Mouse (Mus musculus) limb, embryonic 11.5 days (tissue): ENCODE results near the gene Myo18a. TPM values are rescaled to one million over a fixed set of nuclear protein-coding genes. Genes with fewer than 3 reads are reported as not detected.
A peak's percentile ranks its signal among the peaks of the same experiment; 100 is the strongest.

ENCODE experiments used
- ATAC-seq: fragments of 200-750 bp; cut with Nextera tagmentation; 2 replicates; pipeline ENCODE4 v1.8.0; 2017; ENCODE audit warnings: low read depth; ENCODE audit not compliant: insufficient number of reproducible peaks, low FRiP score, low TSS enrichment
- DNase-seq: peaks from one replicate; pipeline ENCODE4 v3.0.0-alpha.2; 2015; ENCODE audit warnings: low spot score
- H3K27ac ChIP-seq: fragments of 300-500 bp; sonication (generic); replicated peaks from 2 replicates; pipeline ENCODE4 v1.5.1; 2014; ENCODE audit warnings: low read depth, mild to moderate bottlenecking, low read length
- H3K27me3 ChIP-seq: fragments of 300-500 bp; sonication (generic); 2 replicates; pipeline ENCODE4 v1.6.1; 2014; ENCODE audit warnings: mild to moderate bottlenecking, low read length, mixed read lengths; ENCODE audit not compliant: control insufficient read depth, insufficient read depth
- H3K36me3 ChIP-seq: fragments of 300-500 bp; sonication (generic); 2 replicates; pipeline ENCODE4 v1.6.1; 2014; ENCODE audit warnings: mild to moderate bottlenecking, low read length, moderate library complexity, mixed read lengths; ENCODE audit not compliant: control insufficient read depth, insufficient read depth
- H3K4me1 ChIP-seq: fragments of 300-500 bp; sonication (generic); 2 replicates; pipeline ENCODE4 v1.6.1; 2014; ENCODE audit warnings: low read length, mixed read lengths; ENCODE audit not compliant: control insufficient read depth, insufficient read depth
- H3K4me2 ChIP-seq: fragments of 300-500 bp; sonication (generic); 2 replicates; pipeline ENCODE4 v1.6.1; 2014; ENCODE audit warnings: low read depth, mild to moderate bottlenecking, moderate library complexity; ENCODE audit not compliant: severe bottlenecking
- H3K4me3 ChIP-seq: fragments of 300-500 bp; sonication (generic); 2 replicates; pipeline ENCODE4 v1.5.1; 2014; ENCODE audit warnings: low read depth, low read length
- H3K9ac ChIP-seq: fragments of 300-500 bp; sonication (generic); 2 replicates; pipeline ENCODE4 v1.6.1; 2014; ENCODE audit warnings: mild to moderate bottlenecking, low read length
- H3K9me3 ChIP-seq: fragments of 300-500 bp; sonication (generic); 2 replicates; pipeline ENCODE4 v1.6.1; 2016; ENCODE audit warnings: low read length; ENCODE audit not compliant: control insufficient read depth
- WGBS: fragments of 180-500 bp; shearing (Covaris S2); extraction: QIAGEN DNeasy Blood & Tissue Kit; methylation state at CpG from one replicate; pipeline ENCODE4 v1.1.7; 2014; 5-methylcytosine and 5-hydroxymethylcytosine counted together
- polyA plus RNA-seq: library from polyadenylated mRNA; unstranded; fragments of >200 nt; fragmentation: Nextera tagmentation; extraction: Ambion mirVana; gene quantifications from 2 replicates; pipeline ENCODE4 v1.2.1, GENCODE M21; 2014

Gene Myo18a
- polyA plus RNA-seq: 17.1 and 17.5 TPM in 2 replicates

DNA sequence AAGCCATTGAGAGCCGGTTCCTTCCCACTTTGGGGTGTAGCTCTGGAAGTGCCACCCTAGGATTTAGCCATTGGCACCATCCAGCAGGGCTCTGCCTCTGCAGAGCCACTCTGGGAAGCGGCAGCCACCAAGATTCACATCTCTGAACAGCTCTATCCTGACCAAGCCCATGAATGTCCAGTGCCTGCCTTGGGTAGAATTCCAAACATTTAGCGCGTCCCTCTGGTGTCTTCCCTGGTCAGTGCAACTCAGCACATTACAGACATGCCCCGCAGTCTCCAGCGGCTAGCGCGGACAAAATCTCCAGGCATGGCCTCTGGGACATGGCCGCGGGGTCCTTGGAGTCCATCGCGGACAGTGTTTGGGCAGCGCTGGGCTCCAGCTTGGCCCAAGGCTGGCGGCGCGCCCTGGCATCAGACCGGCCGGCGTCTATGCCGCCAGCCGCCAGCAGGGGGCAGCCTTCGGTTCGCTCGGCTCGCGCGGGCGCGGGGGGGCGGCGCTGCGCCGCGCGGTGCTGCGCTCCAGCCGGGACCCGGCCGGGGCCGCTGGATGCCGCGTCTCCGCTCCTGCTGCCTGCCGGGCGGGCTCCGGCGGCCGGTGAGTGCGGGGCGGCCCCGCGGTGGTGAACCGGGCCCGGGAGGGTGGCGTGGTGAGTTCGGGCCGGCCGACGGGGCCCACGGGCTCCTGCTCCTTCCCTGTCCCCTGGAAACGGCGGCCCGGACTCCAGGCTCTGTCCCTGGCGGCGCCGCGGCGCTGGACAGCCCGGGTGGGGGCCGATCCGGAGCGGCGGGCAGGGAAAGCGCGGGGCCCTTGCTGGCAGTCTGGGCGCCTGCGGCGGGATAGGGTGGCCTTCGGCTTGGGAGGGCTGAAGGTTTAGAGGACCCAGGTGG, at the start of gene Myo18a:
Gene Myo18a, plus strand, starts transcription at position 464 of the 890 bp plus-strand sequence.
- WGBS: 2% methylated on average over 71 of the region's 79 CpGs
- DNase-seq (peak; percentile 91), ATAC-seq (peak; percentile 65)
- Histone ChIP-seq H3K4me1 (peaks cover 23% of the 10 kb centered on the region), H3K36me3 (no peaks in the 10 kb centered on the region), H3K27me3 (no peaks in the 10 kb centered on the region), H3K9me3 (no peaks in the 10 kb centered on the region), H3K9ac (peak within 1 kb of the TSS; percentile 96), H3K27ac (0 out of 2 replicates have a peak within 1 kb of the TSS, but pooled peaks have one; percentile 1), H3K4me2 (peak within 1 kb of the TSS; percentile 75), H3K4me3 (peak within 1 kb of the TSS; percentile 92)

DNA sequence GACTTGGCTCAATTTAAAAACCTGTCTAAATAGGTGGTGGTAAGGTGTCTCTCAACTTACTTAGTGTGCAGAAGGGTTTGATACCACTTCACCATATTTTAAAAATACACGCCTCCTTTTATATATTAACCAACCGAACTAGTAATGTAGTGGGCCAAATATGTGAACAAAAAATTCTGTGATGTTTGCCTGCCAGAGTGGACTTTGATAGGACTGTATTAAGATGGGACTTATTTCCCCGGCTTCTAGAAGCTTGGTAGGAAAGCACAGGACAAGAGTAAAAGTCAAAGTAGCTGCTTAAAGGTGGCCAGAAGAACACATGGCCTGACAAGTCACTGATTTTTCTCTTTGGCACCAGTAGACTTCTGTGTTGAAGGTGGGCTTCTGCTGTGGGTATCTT, 49.3 kb upstream of the Myo18a start:
- H3K36me3 ChIP-seq: no peaks in the 10 kb centered on the region
- DNase-seq: no peak

DNA sequence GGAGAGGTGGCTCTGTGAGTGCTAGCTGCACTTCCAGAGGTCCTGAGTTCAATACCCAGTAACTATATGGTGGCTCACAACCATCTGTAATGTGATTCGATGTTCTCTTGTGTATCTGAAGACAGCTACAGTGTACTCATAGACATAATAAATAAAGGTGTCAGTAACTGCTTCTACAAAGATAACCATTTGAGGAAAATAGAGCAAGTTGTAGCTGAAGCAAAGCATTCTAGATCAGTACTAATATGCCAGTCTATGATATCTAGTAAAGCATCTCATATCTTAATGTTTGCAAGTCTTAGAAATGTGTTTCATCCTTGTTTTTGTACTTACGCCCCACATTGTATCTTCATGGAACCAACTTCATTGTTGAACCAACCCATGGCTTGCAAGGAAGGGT, 44.0 kb upstream of the Myo18a start:
- 97% methylated on average over 2 of the region's 2 CpGs for WGBS
- H3K27me3 ChIP-seq: no peaks in the 10 kb centered on the region
- ATAC-seq: no peak

More for the DNA sequence above, 49.3 kb upstream of the Myo18a start:
- Histone ChIP-seq H3K27me3 (no peaks in the 10 kb centered on the region), H3K4me1 (no peaks in the 10 kb centered on the region), H3K9me3 (no peaks in the 10 kb centered on the region), H3K9ac (no peak overlapping the region), H3K4me3 (no peak overlapping the region), H3K4me2 (no peak overlapping the region), H3K27ac (no peak overlapping the region)
- WGBS: 93% methylated on average over 3 of the region's 3 CpGs
- no peak for ATAC-seq

GRCm38 (mm10) chr11:77721389-77721788, 41.7 kb upstream of the Myo18a start:
- ATAC-seq (no peak), DNase-seq (no peak)
- Histone ChIP-seq H3K4me3 (no peak overlapping the region), H3K36me3 (no peaks in the 10 kb centered on the region), H3K27me3 (no peaks in the 10 kb centered on the region), H3K4me2 (no peak overlapping the region), H3K9ac (no peak overlapping the region), H3K4me1 (no peaks in the 10 kb centered on the region), H3K9me3 (no peaks in the 10 kb centered on the region), H3K27ac (no peak overlapping the region)
- 91% methylated on average over 4 of the region's 4 CpGs for WGBS

More for the DNA sequence above, 44.0 kb upstream of the Myo18a start:
- H3K9ac ChIP-seq: no peak overlapping the region
- no peak for DNase-seq
- no peaks in the 10 kb centered on the region for H3K9me3 ChIP-seq
- no peak overlapping the region for H3K27ac ChIP-seq
- H3K4me1 ChIP-seq: no peaks in the 10 kb centered on the region
- no peak overlapping the region for H3K4me3 ChIP-seq
- H3K4me2 ChIP-seq: no peak overlapping the region
- H3K36me3 ChIP-seq: no peaks in the 10 kb centered on the region

GRCm38 (mm10) chr11:77724766-77725165, 38.3 kb upstream of the Myo18a start:
- no peaks in the 10 kb centered on the region for H3K36me3 ChIP-seq
- H3K27ac ChIP-seq: no peak overlapping the region
- no peaks in the 10 kb centered on the region for H3K4me1 ChIP-seq
- H3K4me3 ChIP-seq: no peak overlapping the region
- no peaks in the 10 kb centered on the region for H3K9me3 ChIP-seq
- DNase-seq: no peak
- ATAC-seq: no peak
- H3K4me2 ChIP-seq: no peak overlapping the region
- no peaks in the 10 kb centered on the region for H3K27me3 ChIP-seq
- 74% methylated on average over 7 of the region's 7 CpGs for WGBS
- no peak overlapping the region for H3K9ac ChIP-seq

GRCm38 (mm10) chr11:77725183-77725582, 37.9 kb upstream of the Myo18a start, which contains the start of gene Cryba1:
Gene Cryba1, minus strand, starts transcription at chr11:77725283.
- ATAC-seq (no peak), DNase-seq (no peak)
- Histone ChIP-seq H3K9me3 (no peaks in the 10 kb centered on the region), H3K4me2 (no peak within 1 kb of the TSS), H3K4me3 (no peak within 1 kb of the TSS), H3K27me3 (no peaks in the 10 kb centered on the region), H3K27ac (no peak within 1 kb of the TSS), H3K9ac (no peak within 1 kb of the TSS), H3K4me1 (no peaks in the 10 kb centered on the region), H3K36me3 (no peaks in the 10 kb centered on the region)
- 60% methylated on average over 7 of the region's 7 CpGs for WGBS

GRCm38 (mm10) chr11:77728587-77728986, 34.5 kb upstream of the Myo18a start:
- Histone ChIP-seq H3K4me2 (no peak overlapping the region), H3K27ac (no peak overlapping the region), H3K4me1 (no peaks in the 10 kb centered on the region), H3K36me3 (no peaks in the 10 kb centered on the region), H3K27me3 (no peaks in the 10 kb centered on the region), H3K9me3 (no peaks in the 10 kb centered on the region), H3K9ac (no peak overlapping the region), H3K4me3 (no peak overlapping the region)
- ATAC-seq (no peak), DNase-seq (no peak)
- 84% methylated on average over 2 of the region's 2 CpGs for WGBS

GRCm38 (mm10) chr11:77737289-77737688, 25.8 kb upstream of the Myo18a start:
- ATAC-seq: no peak
- no peak overlapping the region for H3K27ac ChIP-seq
- no peaks in the 10 kb centered on the region for H3K27me3 ChIP-seq
- WGBS: under 1% methylated on average over 6 of the region's 6 CpGs
- DNase-seq: peak; percentile 92
- H3K4me2 ChIP-seq: no peak overlapping the region
- no peak overlapping the region for H3K9ac ChIP-seq
- H3K9me3 ChIP-seq: no peaks in the 10 kb centered on the region
- H3K36me3 ChIP-seq: no peaks in the 10 kb centered on the region
- H3K4me3 ChIP-seq: no peak overlapping the region
- no peaks in the 10 kb centered on the region for H3K4me1 ChIP-seq
